Mouse (Mus musculus) megakaryocyte, embryonic 14.5 days (primary cell): ENCODE results near the gene Klhdc8b.

Experiments used
- FLI1 ChIP-seq: IDR thresholded peaks from 2 replicates; pipeline ENCODE4 v1.6.1; 2012; ENCODE audit warnings: low read length, inconsistent platforms, mixed read lengths
- GATA1 ChIP-seq: IDR thresholded peaks from 3 replicates; pipeline ENCODE4 v1.6.1; 2012; ENCODE audit warnings: mixed read lengths, low read length, inconsistent platforms, borderline replicate concordance

DNA sequence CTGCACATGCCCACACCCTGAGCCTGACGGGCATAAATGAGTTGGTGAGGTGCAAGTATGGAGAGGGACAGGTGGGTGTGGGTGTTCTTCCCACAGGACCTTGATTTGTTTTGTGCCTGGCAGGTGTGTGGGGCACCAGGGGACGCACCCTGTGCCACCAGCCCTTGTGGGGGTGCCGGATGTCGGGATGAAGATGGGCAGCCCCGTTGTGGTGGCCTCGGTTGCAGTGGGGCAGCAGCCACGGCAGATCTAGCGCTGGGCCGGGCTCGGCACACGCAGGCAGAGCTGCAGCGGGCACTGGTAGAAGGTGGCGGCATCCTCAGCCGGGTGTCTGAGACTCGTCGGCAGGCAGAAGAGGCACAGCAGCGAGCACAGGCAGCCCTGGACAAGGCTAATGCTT, 27.0 kb upstream of the Klhdc8b start:
- TF ChIP-seq GATA1: no peak
- TF ChIP-seq FLI1: no peak
